Mouse (Mus musculus): ENCODE results near the gene Zfp579.

Zfp579 gene

GRCm38 (mm10) chr7:4950561-4951342 lies 45.2 kb downstream of the Zfp579 start:
- CTCF ChIA-PET, result interaction anchor here (0.6 to 2.4 kb wide), 9 partner anchors 10 to 1224 kb away, joined by 3 to 10 read pairs (median 4); partner anchors contain the start of gene Sbk2 (in 2 of the 4)
- POLR2A ChIA-PET, result interaction anchor here in 3 of 4 experiments (0.6 to 2.6 kb wide), 25 partner anchors 9 to 292 kb away, joined by 3 to 10 read pairs (median 3); partner anchors contain the start of genes Sbk2 (in 2 of the 3), Ube2s (in 2 of the 3), Fiz1 (in 1 of the 3) and Isoc2a (in 1 of the 3)

- ChIA-PET CTCF (interaction anchor here in 2 of 4 experiments (1.0 to 2.0 kb wide), 4 partner anchors 8 to 16 kb away, joined by 4 to 8 read pairs (median 6); partner anchors contain the start of gene Sbk2 (in 2 of the 2)), POLR2A (interaction anchor here in 3 of 4 experiments (0.7 to 2.1 kb wide), 8 partner anchors 8 to 156 kb away, joined by 3 to 7 read pairs (median 4); partner anchors contain the start of genes Fiz1 (in 1 of the 3), Rpl28 (in 1 of the 3), Ube2s (in 1 of the 3) and Zfp524 (in 1 of the 3))
These were observed 47.6 kb downstream of the Zfp579 start for GRCm38 (mm10) chr7:4948386-4948785.

- POLR2A ChIA-PET, result interaction anchor here in 2 of 4 experiments (0.6 to 1.2 kb wide), 7 partner anchors 11 to 1505 kb away, joined by 3 to 7 read pairs (median 4); partner anchors contain the start of gene Ube2s (in 1 of the 2)
- CTCF ChIA-PET, result interaction anchor here in 2 of 4 experiments (0.6 to 2.0 kb wide), 3 partner anchors 16 to 1267 kb away, joined by 3 to 8 read pairs (median 4); partner anchors contain the start of gene Sbk2 (in 2 of the 2)
These were observed 48.1 kb downstream of the Zfp579 start for GRCm38 (mm10) chr7:4947855-4948254.

DNA sequence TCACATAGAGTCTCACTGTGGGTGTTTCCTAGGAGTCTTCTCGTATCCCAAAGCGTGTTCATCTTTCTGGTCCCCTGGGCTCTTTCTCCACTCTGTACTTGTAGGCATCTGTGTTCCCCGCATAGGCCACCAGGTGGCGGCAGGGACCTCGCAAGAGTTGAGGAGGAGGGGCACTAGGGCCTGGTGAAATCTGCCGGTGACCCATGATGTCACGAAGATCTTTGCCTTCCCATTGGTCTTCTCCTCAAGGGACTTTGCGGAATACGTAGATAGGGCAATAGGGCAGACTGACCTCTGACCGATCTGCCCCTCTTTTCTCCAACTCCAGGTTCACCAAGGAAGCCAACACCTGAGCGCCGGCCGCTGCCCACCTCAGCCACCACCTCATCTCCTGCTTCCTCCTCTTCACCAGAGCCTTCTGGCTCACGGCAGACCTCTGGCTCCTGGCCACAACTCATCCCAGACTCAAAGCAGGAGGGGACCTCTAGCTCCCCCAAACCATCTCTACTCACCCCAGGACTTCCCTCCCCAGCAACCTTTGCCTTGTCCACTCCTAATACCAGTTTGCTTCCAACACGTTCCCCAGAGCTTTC lies 52.6 kb downstream of the Zfp579 start:
- CTCF ChIA-PET, result interaction anchor here (0.6 to 3.8 kb wide), 11 partner anchors 20 to 183 kb away, joined by 3 to 27 read pairs (median 5); partner anchors contain the start of gene Sbk2 (in 3 of the 4)
- POLR2A ChIA-PET, result interaction anchor here in 3 of 4 experiments (0.7 to 1.6 kb wide), 8 partner anchors 14 to 191 kb away, joined by 3 to 5 read pairs (median 3); partner anchors contain the start of genes Ube2s (in 2 of the 3), Cox6b2 (in 1 of the 3), Gm44973 (in 1 of the 3) and Sbk2 (in 1 of the 3)

GRCm38 (mm10) chr7:4942673-4943072 lies 53.3 kb downstream of the Zfp579 start:
- POLR2A ChIA-PET, result interaction anchor here in 2 of 4 experiments (1.3 to 1.4 kb wide), 2 partner anchors 31 to 77 kb away, joined by 3 read pairs; no protein-coding TSS in a partner anchor
- CTCF ChIA-PET, result interaction anchor here in 2 of 4 experiments (0.7 to 3.8 kb wide), 8 partner anchors 21 to 119 kb away, joined by 3 to 27 read pairs (median 4); partner anchors contain the start of gene Sbk2 (in 2 of the 2)

GRCm38 (mm10) chr7:4940068-4940479 lies 55.9 kb downstream of the Zfp579 start:
- ChIA-PET CTCF (interaction anchor here (0.5 to 3.8 kb wide), 79 partner anchors 9 to 513 kb away, joined by 3 to 29 read pairs (median 4); partner anchors contain the start of genes Sbk2 (in 4 of the 4), Zfp628 (in 3 of the 4), Isoc2a (in 2 of the 4) and Ssc5d (in 2 of the 4)), POLR2A (interaction anchor here (0.6 to 2.5 kb wide), 25 partner anchors 9 to 187 kb away, joined by 3 to 13 read pairs (median 4); partner anchors contain the start of genes Sbk2 (in 3 of the 4), Ube2s (in 3 of the 4), Cox6b2 (in 1 of the 4) and Isoc2a (in 1 of the 4))

GRCm38 (mm10) chr7:4938456-4938855 lies 57.5 kb downstream of the Zfp579 start:
- POLR2A ChIA-PET, result interaction anchor here in 3 of 4 experiments (0.5 to 2.5 kb wide), 10 partner anchors 11 to 146 kb away, joined by 3 to 10 read pairs (median 6); partner anchors contain the start of genes Sbk2 (in 2 of the 3), Fiz1 (in 1 of the 3), Rpl28 (in 1 of the 3) and Ube2s (in 1 of the 3)
- CTCF ChIA-PET, result interaction anchor here (0.5 to 3.7 kb wide), 16 partner anchors 12 to 1344 kb away, joined by 3 to 29 read pairs (median 8); partner anchors contain the start of genes Sbk2 (in 2 of the 4), Isoc2a (in 1 of the 4) and Zfp628 (in 1 of the 4)

DNA sequence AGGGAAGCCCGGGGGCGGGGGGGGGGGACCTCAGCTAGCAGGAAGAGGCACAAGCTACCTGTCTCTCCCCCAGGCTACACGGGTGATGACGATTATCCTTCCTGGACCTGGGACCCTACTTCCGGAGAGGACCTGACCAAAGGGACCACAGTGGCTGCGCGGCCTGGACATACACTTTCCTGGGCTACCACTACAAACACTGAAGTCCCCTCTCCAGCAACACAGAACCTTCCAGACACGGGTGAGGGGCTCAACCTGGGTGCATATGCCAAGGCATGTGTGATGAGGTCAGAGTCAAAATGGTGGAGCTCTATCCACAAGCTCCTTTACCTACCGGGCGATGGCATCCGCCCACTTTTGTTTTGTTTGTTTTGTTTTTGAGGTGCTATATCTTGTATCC lies 58.6 kb downstream of the Zfp579 start:
- POLR2A ChIA-PET, result interaction anchor here in 3 of 4 experiments (0.5 to 2.4 kb wide), 16 partner anchors 10 to 377 kb away, joined by 3 to 8 read pairs (median 4); partner anchors contain the start of genes Ube2s (in 2 of the 3), Cox6b2 (in 1 of the 3), Gm44973 (in 1 of the 3) and Rpl28 (in 1 of the 3)

DNA sequence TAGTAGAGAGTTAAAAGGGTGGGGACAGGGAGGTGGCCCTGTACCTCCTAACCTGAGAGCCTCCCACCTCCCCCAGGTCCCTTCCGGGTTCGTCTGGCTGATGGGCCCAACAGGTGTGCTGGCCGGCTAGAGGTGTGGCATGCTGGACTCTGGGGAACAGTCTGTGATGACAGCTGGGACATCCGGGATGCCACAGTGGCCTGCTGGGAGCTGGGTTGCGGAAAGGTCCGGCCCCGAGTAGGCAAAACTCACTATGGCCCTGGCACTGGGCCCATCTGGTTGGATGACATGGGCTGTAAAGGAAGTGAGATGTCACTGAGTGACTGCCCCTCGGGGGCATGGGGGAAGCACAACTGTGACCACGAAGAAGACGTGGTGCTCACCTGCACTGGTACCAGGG lies 59.1 kb downstream of the Zfp579 start:
- POLR2A ChIA-PET, result interaction anchor here in 3 of 4 experiments (0.6 to 2.4 kb wide), 12 partner anchors 9 to 184 kb away, joined by 3 to 8 read pairs (median 4); partner anchors contain the start of genes Ube2s (in 2 of the 3), Cox6b2 (in 1 of the 3), Gm44973 (in 1 of the 3) and Rpl28 (in 1 of the 3)
- CTCF ChIA-PET, result interaction anchor here in 2 of 4 experiments (0.6 to 2.1 kb wide), 13 partner anchors 9 to 393 kb away, joined by 3 to 9 read pairs (median 4); partner anchors contain the start of genes Sbk2 (in 2 of the 2) and Ssc5d (in 1 of the 2)

More for the DNA sequence above, 58.6 kb downstream of the Zfp579 start:
- CTCF ChIA-PET, result interaction anchor here in 3 of 4 experiments (0.5 to 2.1 kb wide), 15 partner anchors 10 to 394 kb away, joined by 3 to 9 read pairs (median 4); partner anchors contain the start of gene Sbk2 (in 2 of the 3)

- POLR2A ChIA-PET, result interaction anchor here (0.7 to 3.9 kb wide), 24 partner anchors 9 to 1229 kb away, joined by 3 to 22 read pairs (median 5); partner anchors contain the start of genes Ube2s (in 2 of the 4), Fiz1 (in 1 of the 4), Isoc2a (in 1 of the 4) and Nat14 (in 1 of the 4)
- CTCF ChIA-PET, result interaction anchor here (0.5 to 3.4 kb wide), 43 partner anchors 9 to 822 kb away, joined by 3 to 29 read pairs (median 4); partner anchors contain the start of genes Nat14 (in 2 of the 4), Sbk2 (in 2 of the 4), Ssc5d (in 2 of the 4) and Zfp628 (in 2 of the 4)
These were observed 61.6 kb downstream of the Zfp579 start for GRCm38 (mm10) chr7:4934160-4934914.
